Mouse (Mus musculus) induced T-regulatory cell, adult 2 months (primary cell): Measurements from ENCODE around the gene Olfr5.
"Not testable (repeated sequence)": the region's sequence is repeated elsewhere in the genome, so short reads cannot be mapped to it uniquely, and the experiment has no call there.

Experiments
- DNase-seq: peaks from one replicate; pipeline ENCODE4 v3.0.0-alpha.2; 2012; ENCODE audit warnings: low read depth

The Olfr5 gene

DNA sequence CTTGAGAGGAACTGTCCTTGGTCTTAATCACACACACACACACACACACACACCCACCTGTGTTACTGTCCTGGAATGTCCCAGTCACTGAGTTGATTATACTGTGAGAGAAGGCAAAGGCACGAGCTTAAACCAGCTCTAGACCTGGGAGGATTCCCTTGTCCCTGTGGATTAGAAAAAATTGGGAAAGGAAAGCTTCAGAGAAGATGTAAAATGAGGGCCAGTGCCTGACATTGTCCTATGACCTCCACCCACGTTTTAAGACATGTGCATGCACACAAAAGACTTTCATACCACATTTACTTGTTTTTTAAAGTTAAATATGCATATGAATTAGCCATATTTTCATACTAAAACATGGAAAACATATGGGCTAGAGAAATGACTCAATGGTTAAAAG lies at the start of gene Olfr5:
TSS of gene Olfr5 (minus strand) at position 101 of the 400 bp plus-strand sequence.
- no peak for DNase-seq

DNA sequence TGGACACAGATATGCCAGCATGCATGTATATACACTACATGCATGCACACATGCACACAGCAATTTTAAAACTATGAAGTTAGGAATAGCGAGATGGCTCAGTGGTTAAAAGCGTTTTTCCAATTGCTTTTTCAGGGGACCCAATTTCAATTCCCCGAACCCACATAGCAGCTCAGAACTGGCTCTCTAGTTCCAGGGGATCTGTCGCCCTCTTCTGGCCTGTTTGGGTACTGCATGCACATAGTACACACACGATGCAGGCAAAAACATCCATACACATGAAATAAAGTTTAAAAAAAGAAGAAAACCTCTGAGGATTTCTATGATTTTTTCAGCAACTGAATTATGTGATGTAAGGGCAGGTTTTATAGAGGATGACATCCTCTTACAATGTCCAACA lies 39.4 kb upstream of the Olfr5 start:
- DNase-seq, result peak; percentile 18

DNA sequence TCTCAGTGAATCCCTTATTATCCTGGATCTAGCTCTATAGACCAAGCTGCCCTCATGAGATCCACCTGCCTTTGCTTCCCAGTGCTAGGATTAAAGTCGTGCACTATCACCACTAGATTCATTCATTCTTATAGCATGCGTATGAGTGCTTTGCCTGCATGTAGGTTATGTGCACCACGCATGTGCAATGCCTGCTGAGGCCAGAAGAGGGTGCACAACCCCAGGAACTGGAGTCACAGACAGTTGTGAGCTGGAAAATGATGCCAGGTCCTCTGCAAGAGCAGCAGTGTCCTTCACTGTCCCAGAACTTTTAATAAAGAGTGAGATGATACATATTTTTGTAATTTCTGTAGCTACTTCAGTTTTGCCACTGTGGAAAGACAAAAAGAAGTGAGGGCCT lies 38.3 kb upstream of the Olfr5 start:
- peak; percentile 1 for DNase-seq

DNA sequence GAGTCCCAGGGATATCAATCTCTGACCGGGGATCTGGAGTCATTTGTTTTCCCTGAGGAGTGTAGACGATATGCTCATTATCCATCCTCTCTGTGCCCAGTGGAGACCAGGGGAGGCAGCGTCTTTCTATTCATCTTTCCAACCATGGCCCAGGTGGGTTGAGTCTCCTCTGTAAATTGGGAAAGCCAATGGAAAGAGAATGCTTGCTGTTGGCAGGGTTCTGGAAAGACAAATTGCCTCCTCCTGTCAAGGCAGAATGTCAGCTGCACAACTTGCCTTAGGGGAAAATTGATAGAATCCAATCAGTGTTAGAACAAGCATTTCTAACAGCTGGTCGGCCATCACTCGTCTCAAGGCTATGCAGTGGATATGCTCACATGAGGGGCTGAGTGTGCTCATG lies 36.1 kb upstream of the Olfr5 start, which contains the start of gene Olfr1349:
TSS of gene Olfr1349 (minus strand) at position 101 of the 400 bp plus-strand sequence.
- no peak for DNase-seq

DNA sequence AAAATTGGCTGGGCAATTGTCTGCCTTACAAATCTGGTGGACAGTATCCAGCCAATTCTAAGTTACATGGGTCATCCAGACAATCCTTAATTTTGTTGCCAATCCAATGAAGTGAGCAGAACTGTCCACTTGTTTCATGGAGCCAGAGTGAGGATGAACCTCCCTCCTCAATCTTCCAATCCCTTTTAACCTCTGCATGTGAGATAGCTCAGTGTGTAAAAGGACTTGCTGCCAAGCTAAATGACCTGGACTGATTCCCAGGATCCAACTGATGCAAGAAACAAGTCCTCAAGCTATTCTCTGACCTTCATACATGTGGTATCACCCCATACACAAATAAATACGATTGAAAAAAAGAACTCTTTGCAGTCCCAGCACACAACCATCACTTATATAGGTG lies 34.9 kb upstream of the Olfr5 start:
- DNase-seq, result no peak

DNA sequence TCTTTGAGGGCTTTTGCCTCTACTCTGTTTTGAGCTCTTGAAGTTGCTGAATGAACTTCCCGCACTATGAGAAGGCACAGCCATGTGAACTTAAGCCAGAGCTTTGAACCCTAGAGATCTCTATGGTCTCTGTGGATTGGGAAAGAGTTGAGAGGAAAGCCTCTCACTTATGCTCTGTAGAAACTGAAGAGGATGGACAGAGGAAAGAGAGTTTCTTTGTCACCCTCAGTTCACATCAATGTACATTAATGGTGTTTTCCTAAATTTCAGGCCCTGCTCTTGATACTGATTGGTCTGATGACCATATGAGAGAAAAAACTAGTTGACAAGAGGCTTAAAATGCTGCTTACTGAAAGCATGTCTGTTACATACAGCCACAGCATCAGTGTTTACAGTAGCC lies 21.9 kb upstream of the Olfr5 start, which contains the start of gene Olfr1348:
TSS of gene Olfr1348 (minus strand) at position 101 of the 400 bp plus-strand sequence.
- DNase-seq, result no peak

DNA sequence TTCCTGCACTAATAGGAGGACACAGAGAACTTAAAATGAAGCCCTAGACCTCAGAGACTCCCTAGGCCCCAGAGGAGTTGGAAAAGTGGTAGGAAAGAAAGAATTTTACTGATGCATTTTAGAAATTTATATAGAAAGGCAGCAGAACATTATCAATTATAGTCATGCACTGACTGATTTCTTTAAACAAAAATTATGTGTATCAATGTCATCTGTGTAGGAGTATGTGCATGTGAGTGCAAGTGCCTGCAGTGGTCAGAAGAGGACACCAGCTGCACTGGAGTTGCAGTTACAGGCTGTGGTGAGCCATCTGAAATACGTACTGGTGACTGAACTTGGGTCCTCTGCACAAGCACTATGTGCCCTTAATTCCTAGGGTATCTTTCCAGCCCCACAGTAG lies 12.9 kb upstream of the Olfr5 start, which contains the start of gene Olfr1347:
TSS of gene Olfr1347 (minus strand) at position 101 of the 400 bp plus-strand sequence.
- DNase-seq, result no peak

DNA sequence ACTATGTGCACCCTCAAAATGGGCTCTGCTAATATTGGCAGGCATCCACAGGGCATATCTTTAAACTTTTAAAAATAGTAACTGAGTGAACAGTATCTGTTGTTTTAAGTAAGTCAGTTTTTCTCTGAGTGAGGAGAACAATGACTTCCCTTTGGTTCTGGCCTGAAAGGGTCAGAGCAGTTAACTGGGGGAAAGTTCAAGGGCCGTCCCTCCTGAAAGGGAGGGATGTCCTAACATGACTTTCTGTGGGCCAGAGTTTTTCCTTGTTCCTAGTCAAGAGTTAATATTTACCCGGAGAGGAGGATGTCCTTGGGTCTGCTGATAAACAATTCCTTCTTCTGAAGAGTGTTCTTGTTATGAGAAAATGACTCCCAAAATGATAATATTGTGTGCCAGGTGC lies 9.1 kb downstream of the Olfr5 start:
- not testable (repeated sequence) for DNase-seq

DNA sequence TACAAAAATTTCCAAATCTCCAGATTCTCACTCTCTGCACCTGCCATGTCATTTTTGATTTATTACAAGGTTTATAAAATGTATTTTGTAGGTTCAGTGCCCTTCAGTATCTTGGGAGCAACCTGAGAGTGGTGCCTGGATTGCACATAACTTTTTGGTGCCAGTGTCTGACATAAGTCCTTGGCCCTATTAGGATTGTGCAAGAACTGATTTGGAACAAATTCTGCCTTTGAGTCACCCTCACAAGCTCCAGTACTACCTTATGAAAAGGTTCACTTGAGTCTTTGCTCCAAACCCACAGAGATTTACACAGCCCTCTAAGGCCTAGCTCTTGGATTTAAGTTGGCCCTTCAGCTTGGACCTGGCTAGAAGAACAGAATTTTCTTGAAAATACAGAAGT lies 19.8 kb downstream of the Olfr5 start, which contains the start of gene Olfr1346:
TSS of gene Olfr1346 (plus strand) at position 151 of the 400 bp plus-strand sequence.
- no peak for DNase-seq

DNA sequence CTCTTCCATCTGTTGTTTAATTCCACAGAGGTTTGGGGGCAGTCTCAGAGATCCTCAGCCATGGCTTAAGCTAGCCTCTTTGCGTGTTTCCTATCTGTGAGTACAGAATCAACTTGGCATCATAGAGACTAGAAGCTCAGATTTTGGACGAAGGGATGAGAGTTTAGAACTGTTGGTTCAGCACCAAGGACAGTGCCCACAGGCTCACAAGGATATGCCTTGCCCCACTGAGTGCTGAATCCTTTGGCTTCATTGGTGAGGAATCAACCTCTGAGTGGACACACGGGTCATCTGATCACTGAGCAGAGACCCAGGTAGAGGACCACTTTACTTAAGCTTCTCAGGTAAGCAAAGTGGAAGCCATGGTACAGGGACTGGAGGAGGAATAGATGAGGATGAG lies 30.3 kb downstream of the Olfr5 start:
- no peak for DNase-seq

DNA sequence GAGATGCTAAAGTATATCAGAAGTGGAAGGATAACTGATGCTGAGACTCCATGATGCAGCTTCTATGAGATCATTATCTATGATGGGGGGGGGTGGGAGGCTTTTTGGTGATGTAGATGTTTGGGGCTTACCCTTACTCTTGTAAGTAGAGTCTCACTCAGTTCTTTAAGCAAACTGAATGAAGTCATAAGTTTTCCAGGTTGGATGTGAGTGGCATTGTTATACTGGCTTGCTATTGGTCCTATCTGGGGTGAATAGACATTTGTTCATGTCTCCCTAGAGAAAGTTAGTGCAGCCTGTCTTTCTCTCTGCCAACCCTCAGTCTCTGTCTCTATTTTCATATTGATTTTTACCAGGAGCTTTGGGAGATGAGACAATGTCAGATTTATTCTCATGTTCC lies 30.9 kb downstream of the Olfr5 start, which contains the start of gene Olfr1336:
TSS of gene Olfr1336 (plus strand) at position 301 of the 400 bp plus-strand sequence.
- no peak for DNase-seq

DNA sequence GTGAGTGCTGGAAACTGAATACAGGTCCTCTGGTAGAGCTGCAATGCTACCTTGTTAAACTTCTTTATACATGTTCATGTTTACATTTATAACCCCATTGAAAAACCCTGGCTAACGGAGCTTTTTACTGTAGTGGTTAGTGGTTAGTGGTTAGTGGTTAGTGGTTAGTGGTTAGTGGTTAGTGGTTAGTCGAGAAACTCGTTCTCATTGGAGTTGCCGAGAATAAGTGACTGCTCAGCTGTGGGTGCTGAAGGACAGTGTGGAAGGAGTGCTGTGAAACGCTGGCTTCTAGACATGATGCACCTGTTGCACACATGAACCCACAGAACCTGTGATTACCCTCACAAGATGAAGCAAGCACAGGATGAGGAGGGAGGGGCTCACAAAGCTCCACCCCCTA lies 39.0 kb downstream of the Olfr5 start:
- peak; percentile 7 for DNase-seq

DNA sequence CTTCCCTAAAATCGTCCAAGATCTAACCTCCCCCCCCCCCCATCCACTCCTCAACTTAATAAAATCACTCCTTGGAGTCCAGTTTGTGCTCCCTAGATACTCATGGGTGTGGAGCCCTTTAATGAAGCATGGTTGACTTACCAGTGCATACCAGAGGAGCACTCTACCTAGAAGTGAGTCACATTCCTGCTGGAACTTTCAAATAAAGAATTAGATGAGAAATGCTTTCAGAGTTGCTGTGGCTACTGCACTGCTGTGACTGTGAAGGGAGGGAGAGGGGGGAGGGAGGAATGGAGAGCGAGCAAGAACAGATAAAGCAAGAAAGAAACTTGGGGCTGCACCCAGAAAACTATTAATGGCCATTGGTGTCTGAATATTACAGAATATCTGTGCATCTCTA lies 45.6 kb downstream of the Olfr5 start:
- DNase-seq, result no peak

DNA sequence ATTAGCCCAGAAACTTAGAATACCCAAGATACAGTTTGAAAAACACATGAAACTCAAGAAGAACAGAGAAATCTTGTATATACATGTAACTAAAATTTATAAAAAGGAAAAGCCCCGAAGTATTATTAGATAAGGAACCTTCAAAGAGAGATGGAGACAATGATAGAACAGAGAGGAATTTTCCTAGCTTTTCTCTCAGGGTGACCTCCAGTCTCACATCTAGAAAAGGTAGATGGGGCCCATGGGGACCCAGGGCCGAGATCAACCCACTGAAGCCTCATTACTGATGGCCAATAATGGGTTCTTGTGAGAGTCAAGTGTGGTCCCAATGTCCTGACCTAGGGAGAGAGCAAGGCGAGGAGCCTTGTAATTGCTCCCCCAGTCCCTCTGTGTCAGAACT lies 48.4 kb downstream of the Olfr5 start, which contains the start of gene Olfr1344:
TSS of gene Olfr1344 (plus strand) at position 301 of the 400 bp plus-strand sequence.
- no peak for DNase-seq

DNA sequence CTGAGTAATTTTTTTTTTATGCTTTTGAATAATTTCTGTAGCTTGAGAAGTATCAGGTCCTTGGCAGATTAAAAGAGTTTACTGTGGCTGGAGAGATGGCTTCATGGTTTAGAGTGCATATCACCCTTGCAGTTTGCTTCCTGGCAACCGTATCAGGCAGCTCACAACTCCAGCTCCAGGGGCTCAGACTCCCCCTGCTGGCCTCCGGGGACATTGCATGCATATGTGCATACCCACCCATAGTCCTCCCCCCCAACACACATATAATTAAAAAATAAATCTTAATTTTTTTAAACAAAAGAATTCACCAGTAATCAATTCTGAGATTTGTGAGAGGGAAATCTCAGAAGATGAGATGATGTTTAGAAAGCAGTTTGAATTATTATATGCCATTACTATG lies 56.4 kb downstream of the Olfr5 start:
- peak; percentile 56 for DNase-seq

DNA sequence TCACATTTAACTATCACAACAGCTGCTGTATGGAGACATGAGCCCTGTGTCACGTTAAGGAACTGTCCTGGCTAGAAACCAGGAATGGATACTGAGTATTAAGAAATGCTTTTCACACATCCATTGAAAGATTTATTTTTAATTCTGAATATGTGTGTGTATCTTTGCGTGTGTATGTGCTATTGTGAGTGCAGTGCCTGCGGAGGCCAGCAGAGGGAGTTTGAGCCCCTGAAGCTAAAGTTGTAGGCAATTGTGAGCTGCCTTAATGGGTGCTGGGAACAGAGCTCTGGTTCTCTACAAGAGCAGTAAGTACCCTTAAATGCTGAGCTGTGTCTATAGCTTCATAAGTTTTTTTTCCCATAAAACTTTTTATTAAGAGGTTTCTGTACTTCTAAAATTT lies 57.4 kb downstream of the Olfr5 start:
- no peak for DNase-seq
